Mouse (Mus musculus) limb, embryonic 14.5 days (tissue): ENCODE results near the gene Elavl3. TPM values are rescaled to one million over a fixed set of nuclear protein-coding genes. Genes with fewer than 3 reads are reported as not detected.
A peak's percentile ranks its signal among the peaks of the same experiment; 100 is the strongest.

Source experiments
- ATAC-seq: fragments of 200-750 bp; cut with Nextera tagmentation; 2 replicates; pipeline ENCODE4 v1.8.0; 2017; ENCODE audit warnings: low read depth, moderate number of reproducible peaks, moderate TSS enrichment; ENCODE audit not compliant: low FRiP score
- DNase-seq: peaks from one replicate; pipeline ENCODE4 v3.0.0-alpha.2; 2015; ENCODE audit warnings: low spot score
- H3K27ac ChIP-seq: fragments of 300-500 bp; sonication (generic); replicated peaks from 2 replicates; pipeline ENCODE4 v1.5.1; 2014; ENCODE audit warnings: low read depth, mild to moderate bottlenecking, low read length, moderate library complexity, mixed read lengths
- H3K27me3 ChIP-seq: fragments of 300-500 bp; sonication (generic); 2 replicates; pipeline ENCODE4 v1.6.1; 2014; ENCODE audit warnings: low read length, mixed read lengths; ENCODE audit not compliant: control insufficient read depth, insufficient read depth
- H3K36me3 ChIP-seq: fragments of 300-500 bp; sonication (generic); 2 replicates; pipeline ENCODE4 v1.6.1; 2014; ENCODE audit warnings: mild to moderate bottlenecking, low read length, moderate library complexity, mixed read lengths; ENCODE audit not compliant: control insufficient read depth, insufficient read depth
- H3K4me1 ChIP-seq: fragments of 300-500 bp; sonication (generic); 2 replicates; pipeline ENCODE4 v1.6.1; 2014; ENCODE audit warnings: antibody characterized with exemption, low read length, mixed read lengths; ENCODE audit not compliant: control insufficient read depth, insufficient read depth
- H3K4me2 ChIP-seq: fragments of 300-500 bp; sonication (generic); replicated peaks from 2 replicates; pipeline ENCODE4 v1.6.1; 2014; ENCODE audit warnings: low read depth, mild to moderate bottlenecking, low read length, moderate library complexity; ENCODE audit not compliant: severe bottlenecking
- H3K4me3 ChIP-seq: fragments of 300-500 bp; sonication (generic); replicated peaks from 2 replicates; pipeline ENCODE4 v1.5.1; 2014; ENCODE audit warnings: low read length
- H3K9ac ChIP-seq: fragments of 300-500 bp; sonication (generic); 2 replicates; pipeline ENCODE4 v1.6.1; 2014; ENCODE audit warnings: mild to moderate bottlenecking, low read depth, low read length, moderate library complexity; ENCODE audit not compliant: severe bottlenecking
- H3K9me3 ChIP-seq: fragments of 300-500 bp; sonication (generic); 2 replicates; pipeline ENCODE4 v1.6.1; 2016; ENCODE audit warnings: low read length; ENCODE audit not compliant: control insufficient read depth
- POLR2A ChIP-seq: fragments of 200-500 bp; IDR thresholded peaks from 2 replicates; pipeline ENCODE4 v1.8.0; 2012; ENCODE audit warnings: inconsistent platforms, mild to moderate bottlenecking, moderate library complexity, borderline replicate concordance; ENCODE audit not compliant: insufficient read depth, insufficient read length; ENCODE audit errors: extremely low read depth
- WGBS: fragments of 180-500 bp; shearing (Covaris S2); extraction: QIAGEN DNeasy Blood & Tissue Kit; methylation state at CpG from one replicate; pipeline ENCODE4 v1.1.7; 2014; 5-methylcytosine and 5-hydroxymethylcytosine counted together
- polyA plus RNA-seq, 2 experiments: library from polyadenylated mRNA; depleted of rRNA in 1 of 2; stranded (reverse) in 1 of 2; unstranded in 1 of 2; fragments of >200 nt; fragmentation: Nextera tagmentation in 1 of 2; extraction: Ambion mirVana in 1 of 2; gene quantifications; 2 replicates each; pipeline versions ENCODE4 v1.2.1 to v1.2.3; 2012 to 2014

Gene Elavl3
- polyA plus RNA-seq, 2 experiments, result 0.67 TPM; not detected in 1

GRCm38 (mm10) chr9:22069881-22070553, 18.2 kb upstream of the Elavl3 start:
- no peaks in the 10 kb centered on the region for H3K9me3 ChIP-seq
- no peak for TF ChIP-seq POLR2A
- no peaks in the 10 kb centered on the region for H3K27me3 ChIP-seq
- peak overlapping the region; percentile 85 for H3K4me3 ChIP-seq
- 0 out of 2 replicates have a peak overlapping the region, but pooled peaks have one; percentile 98 for H3K27ac ChIP-seq
- ATAC-seq (no peak), DNase-seq (no peak)
- H3K36me3 ChIP-seq, result peaks cover 34% of the 10 kb centered on the region
- H3K4me1 ChIP-seq, result peaks cover 6% of the 10 kb centered on the region; the same call in 1 of the 2 replicates
- peak overlapping the region; percentile 61 for H3K4me2 ChIP-seq
- H3K9ac ChIP-seq, result 0 out of 2 replicates have a peak overlapping the region, but pooled peaks have one; percentile 16
- WGBS, result 68% methylated on average over 4 of the region's 4 CpGs

GRCm38 (mm10) chr9:22067195-22067594, 15.4 kb upstream of the Elavl3 start:
- WGBS, result 75% methylated on average over 5 of the region's 5 CpGs
- Histone ChIP-seq H3K27me3 (no peaks in the 10 kb centered on the region), H3K36me3 (peaks cover 45% of the 10 kb centered on the region), H3K4me2 (no peak overlapping the region), H3K27ac (no peak overlapping the region), H3K9ac (no peak overlapping the region), H3K9me3 (no peaks in the 10 kb centered on the region), H3K4me1 (peaks cover 6% of the 10 kb centered on the region; the same call in 1 of the 2 replicates), H3K4me3 (no peak overlapping the region)
- TF ChIP-seq POLR2A, result no peak
- DNase-seq (no peak), ATAC-seq (no peak)

DNA sequence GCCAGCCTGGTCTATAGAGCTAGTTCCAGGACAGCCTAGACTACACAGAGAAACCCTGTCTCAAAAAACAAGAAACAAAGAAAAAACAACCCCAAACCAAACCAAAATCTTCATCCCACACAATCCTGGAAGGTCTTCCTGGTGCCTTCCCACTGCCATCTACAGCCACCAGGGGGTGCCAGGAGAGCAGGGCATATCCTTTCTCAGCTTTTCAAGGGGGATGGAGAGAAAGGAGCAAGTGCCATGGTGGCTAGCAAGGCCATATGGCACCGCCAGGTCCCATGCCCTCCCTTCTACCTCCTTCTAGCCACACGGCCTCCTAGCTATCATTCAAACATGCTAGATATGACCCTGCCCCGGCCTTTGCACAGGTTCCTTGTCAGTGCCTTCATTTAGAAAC, 14.6 kb upstream of the Elavl3 start:
- WGBS, result 66% methylated on average over 3 of the region's 3 CpGs
- Histone ChIP-seq H3K27me3 (no peaks in the 10 kb centered on the region), H3K36me3 (peaks cover 50% of the 10 kb centered on the region), H3K9me3 (no peaks in the 10 kb centered on the region), H3K9ac (no peak overlapping the region), H3K4me2 (no peak overlapping the region), H3K4me3 (no peak overlapping the region), H3K27ac (no peak overlapping the region), H3K4me1 (peaks cover 6% of the 10 kb centered on the region; the same call in 1 of the 2 replicates)
- ATAC-seq (no peak), DNase-seq (no peak)
- no peak for TF ChIP-seq POLR2A

DNA sequence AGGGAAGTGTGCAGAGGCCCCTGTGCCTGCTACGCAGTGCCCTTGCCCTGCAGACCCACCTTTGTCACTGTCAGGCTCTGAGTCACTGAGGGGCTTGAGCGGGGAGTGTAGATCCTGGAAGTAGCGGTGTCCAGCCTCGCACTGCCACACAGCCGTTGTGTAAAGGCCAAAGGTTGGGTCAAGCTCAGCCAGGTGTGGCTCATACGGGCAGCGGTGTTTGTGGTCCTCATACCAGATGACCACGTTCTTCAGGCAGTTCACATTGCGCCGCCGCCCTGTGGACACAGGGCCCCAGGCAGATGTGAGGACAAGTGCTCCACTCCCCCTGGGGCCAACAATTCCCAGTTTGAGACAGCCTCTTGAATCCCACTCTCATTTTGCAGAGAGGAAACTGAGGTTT, 13.8 kb upstream of the Elavl3 start:
- ATAC-seq, result no peak
- no peak overlapping the region for H3K4me2 ChIP-seq
- H3K4me3 ChIP-seq, result no peak overlapping the region
- peaks cover 6% of the 10 kb centered on the region; the same call in 1 of the 2 replicates for H3K4me1 ChIP-seq
- H3K9ac ChIP-seq, result no peak overlapping the region
- H3K36me3 ChIP-seq, result peaks cover 54% of the 10 kb centered on the region
- DNase-seq, result no peak
- H3K27ac ChIP-seq, result no peak overlapping the region
- H3K27me3 ChIP-seq, result no peaks in the 10 kb centered on the region
- no peaks in the 10 kb centered on the region for H3K9me3 ChIP-seq
- WGBS, result 91% methylated on average over 11 of the region's 11 CpGs
- no peak for TF ChIP-seq POLR2A

DNA sequence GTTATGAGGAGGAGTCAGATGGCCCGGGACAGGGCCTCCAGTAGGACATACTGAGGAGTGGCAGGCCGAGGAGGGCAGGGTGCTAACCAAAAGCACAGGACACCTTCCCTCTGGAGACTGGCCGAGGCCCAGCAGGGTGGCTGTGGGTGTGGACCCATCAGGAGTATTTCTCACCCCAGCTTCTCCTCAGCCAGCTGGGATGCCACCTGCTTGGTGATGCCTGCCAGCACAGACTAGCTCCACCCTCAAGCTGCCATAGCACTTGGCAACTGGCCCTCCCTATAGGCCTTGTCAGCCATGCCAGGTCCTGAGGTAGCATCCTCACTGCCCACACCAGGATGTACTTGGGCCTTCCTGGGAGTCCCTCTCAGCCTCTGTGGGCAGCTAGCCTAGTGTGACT, 12.5 kb upstream of the Elavl3 start:
- Histone ChIP-seq H3K4me2 (no peak overlapping the region), H3K9me3 (no peaks in the 10 kb centered on the region), H3K4me1 (no peaks in the 10 kb centered on the region), H3K27me3 (no peaks in the 10 kb centered on the region), H3K36me3 (peaks cover 57% of the 10 kb centered on the region), H3K9ac (no peak overlapping the region), H3K4me3 (no peak overlapping the region), H3K27ac (no peak overlapping the region)
- ATAC-seq (no peak), DNase-seq (no peak)
- no peak for TF ChIP-seq POLR2A
- 88% methylated on average over 3 of the region's 3 CpGs for WGBS
